Mouse (Mus musculus): ENCODE data around the gene P2rx6.
"Not testable (repeated sequence)": the region's sequence is repeated elsewhere in the genome, so short reads cannot be mapped to it uniquely, and the experiment has no call there.

The P2rx6 gene

GRCm38 (mm10) chr16:17563580-17563979 lies 1.9 kb downstream of the P2rx6 start:
- no peak for DNase-seq

GRCm38 (mm10) chr16:17564221-17564620 lies 2.5 kb downstream of the P2rx6 start:
- DNase-seq: no peak

- no peak for DNase-seq
Measured at GRCm38 (mm10) chr16:17564771-17565170, 3.1 kb downstream of the P2rx6 start.

GRCm38 (mm10) chr16:17566186-17566585 lies 4.5 kb downstream of the P2rx6 start:
- no peak for DNase-seq

- DNase-seq: peak; percentile 66 to 72
Measured at GRCm38 (mm10) chr16:17575870-17576824, 14.5 kb downstream of the P2rx6 start.

GRCm38 (mm10) chr16:17576825-17577215 lies 15.1 kb downstream of the P2rx6 start:
- DNase-seq: no peak

- DNase-seq: no peak
Measured at GRCm38 (mm10) chr16:17583064-17583463, 21.4 kb downstream of the P2rx6 start, which contains the start of gene Slc7a4. TSS of gene Slc7a4 (minus strand) at chr16:17583214.

- no peak for DNase-seq
Measured at GRCm38 (mm10) chr16:17584555-17584954, 22.9 kb downstream of the P2rx6 start.

- DNase-seq: no peak
Measured at GRCm38 (mm10) chr16:17590731-17591130, 29.0 kb downstream of the P2rx6 start.

GRCm38 (mm10) chr16:17600944-17601562 lies 39.4 kb downstream of the P2rx6 start:
- no peak for DNase-seq

GRCm38 (mm10) chr16:17604941-17605340 lies 43.3 kb downstream of the P2rx6 start:
- no peak for DNase-seq

GRCm38 (mm10) chr16:17605684-17606083 lies 44.0 kb downstream of the P2rx6 start:
- no peak for DNase-seq

- no peak for DNase-seq
Measured at GRCm38 (mm10) chr16:17611383-17611782, 49.7 kb downstream of the P2rx6 start.

GRCm38 (mm10) chr16:17614740-17615139 lies 53.1 kb downstream of the P2rx6 start:
- DNase-seq: not testable (repeated sequence)

GRCm38 (mm10) chr16:17616212-17616611 lies 54.5 kb downstream of the P2rx6 start:
- DNase-seq: no peak

GRCm38 (mm10) chr16:17617922-17618565 lies 56.4 kb downstream of the P2rx6 start:
- DNase-seq: peak; percentile 31 to 54

- DNase-seq: peak; percentile 83 to 95
Measured at GRCm38 (mm10) chr16:17619198-17620105, 57.8 kb downstream of the P2rx6 start, which contains the start of gene Smpd4. TSS of gene Smpd4 (plus strand) at chr16:17619354.

GRCm38 (mm10) chr16:17621936-17622335 lies 60.3 kb downstream of the P2rx6 start:
- DNase-seq: no peak

- DNase-seq: no peak
Measured at GRCm38 (mm10) chr16:17625488-17626268, 64.0 kb downstream of the P2rx6 start.

GRCm38 (mm10) chr16:17626269-17626555 lies 64.5 kb downstream of the P2rx6 start:
- DNase-seq: no peak

Measured in kidney, adult 8-10 months (tissue).